Mouse (Mus musculus) midbrain, postnatal 0 days (tissue): ENCODE measurements around the gene Camkv. TPM values are rescaled to one million over a fixed set of nuclear protein-coding genes. Genes with fewer than 3 reads are reported as not detected.
A peak's percentile ranks its signal among the peaks of the same experiment; 100 is the strongest.

ENCODE experiments used
- ATAC-seq: fragments of 200-750 bp; cut with Nextera tagmentation; 2 replicates; pipeline ENCODE4 v1.8.0; 2017; ENCODE audit warnings: moderate number of reproducible peaks, mild to moderate bottlenecking, moderate TSS enrichment, moderate library complexity; ENCODE audit not compliant: low FRiP score
- DNase-seq: peaks from one replicate; pipeline ENCODE4 v3.0.0-alpha.2; 2015; ENCODE audit warnings: low spot score
- H3K27ac ChIP-seq: fragments of 300-500 bp; sonication (generic); 2 replicates; pipeline ENCODE4 v1.5.1; 2014; ENCODE audit warnings: low read depth, mild to moderate bottlenecking, low read length, mixed read lengths
- H3K27me3 ChIP-seq: fragments of 300-500 bp; sonication (generic); 2 replicates; pipeline ENCODE4 v1.6.1; 2014; ENCODE audit warnings: low read length, control low read depth, mixed read lengths; ENCODE audit not compliant: insufficient read depth
- H3K36me3 ChIP-seq: fragments of 300-500 bp; sonication (generic); 2 replicates; pipeline ENCODE4 v1.6.1; 2014; ENCODE audit warnings: low read length, control low read depth, mixed read lengths; ENCODE audit not compliant: insufficient read depth
- H3K4me1 ChIP-seq: fragments of 300-500 bp; sonication (generic); 2 replicates; pipeline ENCODE4 v1.6.1; 2014; ENCODE audit warnings: mild to moderate bottlenecking, control low read depth, antibody characterized with exemption, low read length, mixed read lengths; ENCODE audit not compliant: insufficient read depth
- H3K4me2 ChIP-seq: fragments of 300-500 bp; sonication (generic); 2 replicates; pipeline ENCODE4 v1.6.1; 2014; ENCODE audit warnings: low read depth, mild to moderate bottlenecking, low read length, mixed read lengths; ENCODE audit not compliant: poor library complexity, severe bottlenecking
- H3K4me3 ChIP-seq: fragments of 300-500 bp; sonication (generic); 2 replicates; pipeline ENCODE4 v1.5.1; 2014; ENCODE audit warnings: low read depth, mild to moderate bottlenecking, low read length, moderate library complexity
- H3K9ac ChIP-seq: fragments of 300-500 bp; sonication (generic); replicated peaks from 2 replicates; pipeline ENCODE4 v1.6.1; 2014; ENCODE audit warnings: mild to moderate bottlenecking, low read length, moderate library complexity, mixed read lengths; ENCODE audit not compliant: poor library complexity, severe bottlenecking
- H3K9me3 ChIP-seq: fragments of 300-500 bp; sonication (generic); 2 replicates; pipeline ENCODE4 v1.6.1; 2016; ENCODE audit warnings: low read length, control low read depth
- CTCF ChIP-seq: IDR thresholded peaks from 2 replicates; pipeline ENCODE4 v1.5.1; 2016; ENCODE audit warnings: antibody characterized with exemption, mild to moderate bottlenecking
- WGBS: fragments of 180-500 bp; shearing (Covaris S2); extraction: QIAGEN DNeasy Blood & Tissue Kit; methylation state at CpG from one replicate; pipeline ENCODE4 v1.1.7; 2014; 5-methylcytosine and 5-hydroxymethylcytosine counted together
- polyA plus RNA-seq: library from polyadenylated mRNA; unstranded; fragments of >200 nt; fragmentation: Nextera tagmentation; extraction: Ambion mirVana; gene quantifications from 2 replicates; pipeline ENCODE4 v1.2.1, GENCODE M21; 2015
- total RNA-seq: library from RNA; depleted of rRNA; stranded (reverse); fragments of >200 nt; gene quantifications from 2 replicates; pipeline ENCODE4 v1.2.3, GENCODE M21; 2014; rRNA removed

The Camkv gene
- 133 and 153 TPM in 2 replicates for total RNA-seq
- polyA plus RNA-seq = 136 and 149 TPM in 2 replicates

GRCm38 (mm10) chr9:107935374-107935773 is at the start of gene Camkv:
TSS of gene Camkv (plus strand) at chr9:107935674.
- Histone ChIP-seq H3K4me2 (peak within 1 kb of the TSS; percentile 78), H3K27me3 (no peaks in the 10 kb centered on the region), H3K27ac (no peak within 1 kb of the TSS), H3K36me3 (no peaks in the 10 kb centered on the region), H3K4me1 (0 out of 2 replicates have a peak, but pooled peaks cover 10% of the 10 kb centered on the region), H3K9me3 (no peaks in the 10 kb centered on the region), H3K4me3 (peak within 1 kb of the TSS; percentile 67), H3K9ac (peak within 1 kb of the TSS; percentile 76)
- DNase-seq (no peak), ATAC-seq (no peak)
- WGBS = 16% methylated on average over 3 of the region's 3 CpGs
- TF ChIP-seq CTCF = no peak

GRCm38 (mm10) chr9:107887804-107888266 is 47.6 kb upstream of the Camkv start, which contains the start of gene Mon1a:
TSS of gene Mon1a (plus strand) at chr9:107888151.
- peak; percentile 91 for ATAC-seq
- H3K27me3 ChIP-seq = peaks cover 4% of the 10 kb centered on the region; the same call in 1 of the 2 replicates
- WGBS = under 1% methylated on average over 28 of the region's 28 CpGs

GRCm38 (mm10) chr9:107888267-107888850 is 47.1 kb upstream of the Camkv start:
- peak; percentile 25; the same call in 1 of the 2 replicates for TF ChIP-seq CTCF
- Histone ChIP-seq H3K4me1 (peaks cover 4% of the 10 kb centered on the region; the same call in 1 of the 2 replicates), H3K9ac (peak overlapping the region; percentile 74), H3K9me3 (no peaks in the 10 kb centered on the region), H3K27ac (peak overlapping the region; percentile 73), H3K4me2 (peak overlapping the region; percentile 73), H3K36me3 (no peaks in the 10 kb centered on the region), H3K4me3 (peak overlapping the region; percentile 79), H3K27me3 (peaks cover 4% of the 10 kb centered on the region; the same call in 1 of the 2 replicates)
- whole genome bisulfite sequencing = under 1% methylated on average over 18 of the region's 18 CpGs
- DNase-seq = peak; percentile 63
- ATAC-seq = peak; percentile 86

More at GRCm38 (mm10) chr9:107887804-107888266, 47.6 kb upstream of the Camkv start, which contains the start of gene Mon1a:
- H3K9me3 ChIP-seq = no peaks in the 10 kb centered on the region
- H3K4me1 ChIP-seq = peaks cover 4% of the 10 kb centered on the region; the same call in 1 of the 2 replicates
- TF ChIP-seq CTCF = no peak
- H3K36me3 ChIP-seq = no peaks in the 10 kb centered on the region
- DNase-seq = peak; percentile 87
- peak within 1 kb of the TSS; percentile 74 for H3K9ac ChIP-seq
- peak within 1 kb of the TSS; percentile 73 for H3K4me2 ChIP-seq
- peak within 1 kb of the TSS; percentile 79 for H3K4me3 ChIP-seq
- peak within 1 kb of the TSS; percentile 73 for H3K27ac ChIP-seq

GRCm38 (mm10) chr9:107890260-107890659 is 45.2 kb upstream of the Camkv start:
- Histone ChIP-seq H3K36me3 (no peaks in the 10 kb centered on the region), H3K4me2 (no peak overlapping the region), H3K9me3 (no peaks in the 10 kb centered on the region), H3K4me1 (peaks cover 4% of the 10 kb centered on the region; the same call in 1 of the 2 replicates), H3K4me3 (no peak overlapping the region), H3K9ac (no peak overlapping the region), H3K27me3 (peaks cover 4% of the 10 kb centered on the region; the same call in 1 of the 2 replicates), H3K27ac (no peak overlapping the region)
- ATAC-seq (no peak), DNase-seq (no peak)
- TF ChIP-seq CTCF = no peak
- WGBS = 95% methylated on average over 6 of the region's 6 CpGs

GRCm38 (mm10) chr9:107891023-107891422 is 44.5 kb upstream of the Camkv start:
- 100% methylated on average over 1 of the region's 1 CpGs for WGBS
- Histone ChIP-seq H3K36me3 (no peaks in the 10 kb centered on the region), H3K9ac (no peak overlapping the region), H3K4me3 (no peak overlapping the region), H3K27ac (no peak overlapping the region), H3K4me2 (no peak overlapping the region), H3K4me1 (peaks cover 4% of the 10 kb centered on the region; the same call in 1 of the 2 replicates), H3K27me3 (peaks cover 4% of the 10 kb centered on the region; the same call in 1 of the 2 replicates), H3K9me3 (no peaks in the 10 kb centered on the region)
- peak; percentile 56 for TF ChIP-seq CTCF
- no peak for DNase-seq
- ATAC-seq = no peak

- TF ChIP-seq CTCF = no peak
- H3K9ac ChIP-seq = no peak overlapping the region
- H3K27me3 ChIP-seq = no peaks in the 10 kb centered on the region
- no peaks in the 10 kb centered on the region for H3K9me3 ChIP-seq
- 85% methylated on average over 10 of the region's 10 CpGs for WGBS
- ATAC-seq (no peak), DNase-seq (no peak)
- H3K27ac ChIP-seq = no peak overlapping the region
- no peak overlapping the region for H3K4me2 ChIP-seq
- H3K36me3 ChIP-seq = peaks cover 10% of the 10 kb centered on the region
- no peak overlapping the region for H3K4me3 ChIP-seq
- H3K4me1 ChIP-seq = no peaks in the 10 kb centered on the region
Measured at GRCm38 (mm10) chr9:107898563-107898962, 36.9 kb upstream of the Camkv start.
